Mouse (Mus musculus) liver, embryonic 12.5 days (tissue): ENCODE results near the gene Socs2. TPM values are rescaled to one million over a fixed set of nuclear protein-coding genes. Genes with fewer than 3 reads are reported as not detected.

Experiments used
- ATAC-seq: fragments of 200-750 bp; cut with Nextera tagmentation; 2 replicates; pipeline ENCODE4 v1.8.0; 2017; ENCODE audit warnings: moderate number of reproducible peaks, mild to moderate bottlenecking, moderate library complexity
- H3K27ac ChIP-seq: fragments of 300-500 bp; sonication (generic); 2 replicates; pipeline ENCODE4 v1.5.1; 2016; ENCODE audit warnings: mild to moderate bottlenecking
- H3K27me3 ChIP-seq: fragments of 300-500 bp; sonication (generic); replicated peaks from 2 replicates; pipeline ENCODE4 v1.6.1; 2016; ENCODE audit warnings: mild to moderate bottlenecking, moderate library complexity
- H3K36me3 ChIP-seq: fragments of 300-500 bp; sonication (generic); 2 replicates; pipeline ENCODE4 v1.6.1; 2016; ENCODE audit warnings: mild to moderate bottlenecking, moderate library complexity
- H3K4me1 ChIP-seq: fragments of 300-500 bp; sonication (generic); 2 replicates; pipeline ENCODE4 v1.6.1; 2016
- H3K4me2 ChIP-seq: fragments of 300-500 bp; sonication (generic); 2 replicates; pipeline ENCODE4 v1.6.1; 2016; ENCODE audit warnings: mild to moderate bottlenecking, moderate library complexity
- H3K4me3 ChIP-seq: fragments of 300-500 bp; sonication (generic); 2 replicates; pipeline ENCODE4 v1.5.1; 2016; ENCODE audit warnings: mild to moderate bottlenecking, moderate library complexity
- H3K9ac ChIP-seq: fragments of 300-500 bp; sonication (generic); 2 replicates; pipeline ENCODE4 v1.6.1; 2016; ENCODE audit warnings: mild to moderate bottlenecking, moderate library complexity
- H3K9me3 ChIP-seq: fragments of 300-500 bp; sonication (generic); replicated peaks from 2 replicates; pipeline ENCODE4 v1.6.1; 2016; ENCODE audit warnings: mild to moderate bottlenecking, moderate library complexity
- WGBS: fragments of 180-500 bp; shearing (Covaris S2); methylation state at CpG from one replicate; pipeline ENCODE4 v1.1.7; 2016; ENCODE audit not compliant: insufficient replicate concordance; 5-methylcytosine and 5-hydroxymethylcytosine counted together
- polyA plus RNA-seq: library from polyadenylated mRNA; unstranded; fragments of >200 nt; fragmentation: Nextera tagmentation; extraction: Ambion mirVana; gene quantifications from 2 replicates; pipeline ENCODE4 v1.2.1, GENCODE M21; 2016

Socs2 gene
- 10.1 and 14.1 TPM in 2 replicates for polyA plus RNA-seq

DNA sequence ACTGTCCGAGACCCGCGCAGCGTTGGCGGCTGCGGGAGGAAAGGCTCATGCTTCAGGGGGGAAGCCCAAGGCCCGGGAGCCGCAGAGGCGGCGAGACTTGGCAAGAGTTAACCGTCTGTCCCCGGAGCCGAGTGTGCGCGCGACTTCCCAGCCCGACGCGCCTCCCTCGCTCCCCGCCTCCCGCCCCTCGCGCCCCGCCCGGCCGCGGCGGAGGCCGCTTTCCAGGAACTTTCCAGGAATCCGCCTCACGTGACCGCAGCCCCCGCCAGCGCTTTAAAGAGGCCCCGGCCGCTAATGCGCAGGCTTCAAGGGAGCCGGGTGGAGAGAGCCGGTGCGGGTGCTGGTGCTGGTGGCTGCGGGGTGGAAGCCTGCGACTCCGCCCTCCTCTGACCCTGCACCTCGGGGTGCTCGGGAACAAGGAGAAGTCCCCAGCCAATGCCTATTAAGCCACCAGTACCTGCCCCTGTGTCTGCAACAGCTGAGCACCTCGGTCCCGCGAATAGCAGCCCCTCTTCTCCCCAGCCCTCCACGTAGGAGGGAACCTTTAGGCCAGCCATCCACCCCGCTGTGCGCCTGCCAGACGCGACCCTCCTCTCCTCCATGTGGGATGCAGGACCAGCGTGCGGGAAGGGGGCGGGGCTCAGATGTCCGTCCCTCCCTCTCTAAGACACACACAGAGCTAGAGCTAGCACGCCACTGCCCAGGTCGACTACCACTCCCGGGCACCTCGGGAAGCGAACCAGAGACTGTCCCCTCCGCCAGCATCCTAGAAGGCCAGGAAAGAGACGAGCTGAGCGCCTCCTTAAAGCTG is at the start of gene Socs2:
TSS of gene Socs2 (minus strand) at position 496 of the 811 bp plus-strand sequence.
- peak within 1 kb of the TSS; percentile 70 for H3K4me3 ChIP-seq
- peak within 1 kb of the TSS; percentile 82 for H3K9ac ChIP-seq
- H3K27me3 ChIP-seq, result peaks cover 71% of the 10 kb centered on the region
- H3K36me3 ChIP-seq, result no peaks in the 10 kb centered on the region
- H3K4me2 ChIP-seq, result peak within 1 kb of the TSS; percentile 97
- under 1% methylated on average over 59 of the region's 66 CpGs for WGBS
- no peaks in the 10 kb centered on the region for H3K9me3 ChIP-seq
- peak within 1 kb of the TSS; percentile 79 for H3K27ac ChIP-seq
- ATAC-seq, result peak; percentile 87
- peaks cover 40% of the 10 kb centered on the region for H3K4me1 ChIP-seq

DNA sequence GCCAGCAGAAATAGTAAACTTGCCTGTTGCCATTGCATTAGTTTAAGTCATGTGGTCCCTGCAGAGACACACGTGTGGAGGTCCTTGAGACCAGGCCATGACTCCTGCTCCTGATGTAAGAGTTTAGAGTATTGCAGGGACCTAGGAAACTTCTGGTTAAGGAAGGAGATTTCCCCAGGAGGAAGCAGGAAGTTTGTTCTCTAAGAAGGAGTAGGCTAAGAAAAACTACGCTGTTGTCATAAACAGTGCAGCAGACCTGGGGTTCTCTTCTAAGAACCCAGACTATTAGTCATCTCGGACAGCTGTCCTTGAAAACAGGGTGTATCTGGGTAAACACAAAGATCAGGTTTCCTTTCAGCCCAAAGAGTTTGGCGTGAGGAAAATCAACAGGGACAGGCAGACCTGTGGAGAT is 48.5 kb upstream of the Socs2 start:
- H3K27ac ChIP-seq, result no peak overlapping the region
- no peaks in the 10 kb centered on the region for H3K4me1 ChIP-seq
- no peak overlapping the region for H3K4me3 ChIP-seq
- no peak for ATAC-seq
- WGBS, result 31% methylated on average over 4 of the region's 4 CpGs
- no peak overlapping the region for H3K4me2 ChIP-seq
- no peaks in the 10 kb centered on the region for H3K27me3 ChIP-seq
- no peaks in the 10 kb centered on the region for H3K36me3 ChIP-seq
- H3K9ac ChIP-seq, result no peak overlapping the region
- H3K9me3 ChIP-seq, result no peaks in the 10 kb centered on the region

- Histone ChIP-seq H3K27ac (no peak overlapping the region), H3K36me3 (no peaks in the 10 kb centered on the region), H3K9ac (no peak overlapping the region), H3K4me2 (no peak overlapping the region), H3K9me3 (no peaks in the 10 kb centered on the region), H3K4me1 (no peaks in the 10 kb centered on the region), H3K27me3 (no peaks in the 10 kb centered on the region), H3K4me3 (no peak overlapping the region)
- 68% methylated on average over 6 of the region's 6 CpGs for WGBS
- no peak for ATAC-seq
Observed at GRCm38 (mm10) chr10:95464527-95464926, 47.5 kb upstream of the Socs2 start.

DNA sequence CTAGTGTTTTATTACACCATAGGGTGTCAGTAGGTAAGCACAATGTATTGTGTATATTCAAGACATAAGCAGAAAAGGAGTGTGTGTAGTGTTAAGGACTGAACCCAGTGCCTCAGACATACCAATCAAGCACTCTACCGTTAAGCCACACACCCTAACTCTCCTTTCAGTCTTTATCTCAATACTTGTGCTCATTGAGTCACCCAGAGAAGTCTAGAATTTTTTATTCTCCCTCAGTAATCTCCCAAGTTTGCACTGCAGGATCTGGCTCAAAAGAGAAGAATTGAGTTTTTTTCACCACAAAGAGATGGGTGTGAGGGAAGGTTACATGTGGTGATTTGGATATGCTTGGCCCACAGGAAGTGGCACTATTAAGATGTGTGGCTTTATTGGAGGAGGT is 45.3 kb upstream of the Socs2 start:
- Histone ChIP-seq H3K27me3 (no peaks in the 10 kb centered on the region), H3K4me3 (no peak overlapping the region), H3K4me1 (no peaks in the 10 kb centered on the region), H3K27ac (no peak overlapping the region), H3K9ac (no peak overlapping the region), H3K36me3 (no peaks in the 10 kb centered on the region), H3K4me2 (no peak overlapping the region), H3K9me3 (no peaks in the 10 kb centered on the region)
- ATAC-seq, result no peak
- 50% methylated on average over 1 of the region's 1 CpGs for WGBS

GRCm38 (mm10) chr10:95461053-95461553 is 44.1 kb upstream of the Socs2 start:
- Histone ChIP-seq H3K9ac (no peak overlapping the region), H3K9me3 (no peaks in the 10 kb centered on the region), H3K4me2 (no peak overlapping the region), H3K36me3 (no peaks in the 10 kb centered on the region), H3K4me1 (no peaks in the 10 kb centered on the region), H3K27me3 (no peaks in the 10 kb centered on the region), H3K4me3 (no peak overlapping the region), H3K27ac (no peak overlapping the region)
- ATAC-seq, result no peak
- WGBS, result 63% methylated on average over 4 of the region's 4 CpGs

DNA sequence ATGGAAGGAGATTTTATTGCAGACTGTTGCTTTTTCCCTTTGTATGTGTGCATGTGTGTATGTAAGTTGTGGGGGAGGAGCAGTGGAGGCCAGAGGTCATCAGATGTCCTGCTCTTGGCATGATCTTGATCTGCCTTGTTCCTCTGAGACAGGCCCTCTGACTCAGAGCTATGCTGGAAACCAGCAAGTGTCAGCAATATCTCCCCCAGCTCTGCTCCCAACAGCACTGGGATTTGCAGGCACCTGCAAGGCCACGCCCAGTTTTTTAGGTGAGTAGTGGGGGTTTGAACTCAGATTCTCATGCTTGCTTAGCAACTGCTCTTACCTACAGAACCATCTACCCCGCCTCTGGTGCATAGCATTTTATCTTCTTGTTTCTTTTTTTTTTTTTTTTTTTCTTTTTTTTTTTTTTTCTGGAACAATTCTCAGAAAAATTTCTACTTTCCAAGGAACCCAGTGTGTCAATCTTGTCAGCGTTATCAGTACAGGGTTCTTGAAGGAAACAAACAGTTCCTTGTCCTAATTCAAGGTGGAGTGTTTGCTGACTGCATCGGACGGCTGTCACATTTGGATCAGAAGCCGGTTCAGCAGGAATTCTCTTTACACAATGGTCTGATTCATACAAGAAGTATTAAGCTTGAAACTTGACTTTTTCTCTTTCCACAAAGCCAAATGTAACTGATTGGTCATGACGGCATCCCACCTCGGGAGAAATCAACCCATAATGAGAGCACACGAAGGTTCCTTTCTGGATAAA is 41.2 kb upstream of the Socs2 start:
- no peak overlapping the region for H3K9ac ChIP-seq
- ATAC-seq, result no peak
- no peak overlapping the region for H3K4me2 ChIP-seq
- H3K4me3 ChIP-seq, result no peak overlapping the region
- no peak overlapping the region for H3K27ac ChIP-seq
- 68% methylated on average over 9 of the region's 9 CpGs for WGBS
- no peaks in the 10 kb centered on the region for H3K27me3 ChIP-seq
- H3K4me1 ChIP-seq, result no peaks in the 10 kb centered on the region
- no peaks in the 10 kb centered on the region for H3K9me3 ChIP-seq
- H3K36me3 ChIP-seq, result no peaks in the 10 kb centered on the region

DNA sequence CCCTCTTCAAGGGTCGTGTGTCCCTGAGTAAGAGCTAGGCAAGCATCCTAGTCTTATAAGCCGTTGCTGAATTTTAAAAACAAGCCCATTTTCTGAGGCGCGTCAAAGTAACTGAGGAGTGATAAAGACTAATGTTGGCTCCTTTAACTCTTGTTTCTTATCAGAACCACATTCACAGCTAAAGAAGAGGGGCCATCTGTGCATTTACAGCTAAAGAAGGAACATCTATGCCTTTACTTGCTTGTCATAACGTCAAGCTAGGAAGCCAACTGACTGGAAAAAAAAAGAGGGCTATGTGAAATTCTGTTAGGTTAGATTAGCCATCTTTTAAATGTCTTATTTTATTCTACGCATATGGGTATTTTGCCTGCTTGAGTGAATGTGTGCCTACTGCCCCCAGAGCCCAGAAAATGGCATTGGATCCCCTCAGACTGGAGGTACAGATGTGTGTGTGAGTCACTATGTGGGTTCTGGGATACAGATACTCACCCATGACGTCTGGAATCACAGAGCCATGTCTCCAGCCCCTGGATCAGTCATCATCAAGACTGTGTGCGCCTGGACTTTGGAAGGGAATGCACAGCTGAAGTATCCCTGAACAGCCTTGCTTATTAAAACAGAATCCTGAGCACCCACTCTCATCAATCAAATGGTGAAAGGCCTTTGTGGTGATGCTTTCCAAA is 40.5 kb upstream of the Socs2 start:
- Histone ChIP-seq H3K36me3 (no peaks in the 10 kb centered on the region), H3K9ac (no peak overlapping the region), H3K9me3 (no peaks in the 10 kb centered on the region), H3K27me3 (no peaks in the 10 kb centered on the region), H3K4me2 (no peak overlapping the region), H3K4me1 (no peaks in the 10 kb centered on the region), H3K27ac (no peak overlapping the region), H3K4me3 (no peak overlapping the region)
- WGBS, result 53% methylated on average over 8 of the region's 8 CpGs
- ATAC-seq, result no peak

DNA sequence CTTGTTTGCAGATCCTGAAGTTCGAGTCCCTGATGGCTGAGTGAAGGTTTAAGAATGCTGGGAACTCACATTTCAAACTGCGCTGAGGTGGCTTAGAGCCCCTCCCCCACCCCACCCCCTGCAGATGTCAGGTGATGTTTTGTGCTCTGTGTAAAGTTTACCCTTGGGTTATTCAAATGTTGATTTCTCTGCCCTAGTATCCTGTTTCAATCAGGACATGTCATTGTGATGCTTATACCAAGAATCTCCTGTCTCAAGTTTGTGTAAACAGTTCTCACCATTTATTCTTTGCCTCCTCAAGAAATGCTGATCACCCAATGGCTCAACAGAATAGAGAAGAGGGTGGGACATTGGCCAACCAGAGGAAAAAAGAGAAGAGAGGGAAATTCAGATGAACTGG is 39.1 kb upstream of the Socs2 start:
- no peak overlapping the region for H3K4me3 ChIP-seq
- H3K9ac ChIP-seq, result no peak overlapping the region
- H3K4me2 ChIP-seq, result no peak overlapping the region
- no peaks in the 10 kb centered on the region for H3K27me3 ChIP-seq
- 39% methylated on average over 2 of the region's 2 CpGs for WGBS
- H3K36me3 ChIP-seq, result no peaks in the 10 kb centered on the region
- H3K9me3 ChIP-seq, result no peaks in the 10 kb centered on the region
- H3K27ac ChIP-seq, result no peak overlapping the region
- no peaks in the 10 kb centered on the region for H3K4me1 ChIP-seq
- ATAC-seq, result no peak

DNA sequence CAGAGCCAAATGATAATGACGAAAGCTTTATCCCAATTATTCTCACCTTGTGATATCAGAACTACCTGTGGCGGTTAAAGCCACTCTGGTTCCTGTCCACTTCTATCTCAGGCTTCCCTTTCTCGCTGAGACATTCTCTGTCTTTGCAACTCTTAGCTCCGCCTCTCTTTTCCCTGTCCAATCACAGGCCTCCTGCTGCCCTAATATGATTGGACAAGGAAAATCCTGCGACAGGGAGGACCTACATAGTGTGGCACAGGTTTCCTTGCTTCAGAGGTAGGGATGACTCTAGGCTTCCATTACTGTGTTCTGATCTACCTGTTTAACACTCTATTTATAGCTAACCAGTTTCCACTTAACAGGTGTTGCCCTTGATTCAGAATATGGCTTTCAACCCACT is 36.3 kb upstream of the Socs2 start:
- WGBS, result 62% methylated on average over 5 of the region's 5 CpGs
- H3K4me3 ChIP-seq, result no peak overlapping the region

DNA sequence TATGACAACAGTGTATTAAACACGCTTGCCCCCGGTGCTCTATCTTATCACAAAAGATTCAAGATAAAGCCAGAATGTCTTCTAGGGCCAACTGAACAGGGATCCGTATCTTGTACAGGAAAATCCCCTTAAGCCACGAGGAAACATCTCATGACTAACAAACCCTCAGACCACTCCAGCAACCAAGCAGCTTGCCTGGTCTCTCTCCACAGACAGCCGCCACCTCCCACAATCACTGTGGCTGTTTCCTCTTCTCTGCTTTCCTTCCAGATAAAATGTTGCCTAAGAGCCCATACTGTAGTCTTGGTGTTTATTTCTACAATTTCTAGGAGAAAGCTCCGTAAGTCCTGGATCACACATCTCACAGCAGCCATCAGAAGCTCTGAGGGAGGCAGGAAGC is 32.1 kb upstream of the Socs2 start:
- H3K4me1 ChIP-seq, result no peaks in the 10 kb centered on the region
- no peaks in the 10 kb centered on the region for H3K27me3 ChIP-seq
- H3K9ac ChIP-seq, result no peak overlapping the region
- no peak overlapping the region for H3K4me3 ChIP-seq
- no peaks in the 10 kb centered on the region for H3K36me3 ChIP-seq
- WGBS, result 28% methylated on average over 6 of the region's 6 CpGs
- H3K27ac ChIP-seq, result no peak overlapping the region
- H3K4me2 ChIP-seq, result no peak overlapping the region
- ATAC-seq, result no peak
- H3K9me3 ChIP-seq, result no peaks in the 10 kb centered on the region

More for the DNA sequence above, 36.3 kb upstream of the Socs2 start:
- no peak overlapping the region for H3K9ac ChIP-seq
- no peak for ATAC-seq
- H3K36me3 ChIP-seq, result no peaks in the 10 kb centered on the region
- no peaks in the 10 kb centered on the region for H3K9me3 ChIP-seq
- H3K27me3 ChIP-seq, result no peaks in the 10 kb centered on the region
- no peak overlapping the region for H3K27ac ChIP-seq
- no peaks in the 10 kb centered on the region for H3K4me1 ChIP-seq
- no peak overlapping the region for H3K4me2 ChIP-seq

DNA sequence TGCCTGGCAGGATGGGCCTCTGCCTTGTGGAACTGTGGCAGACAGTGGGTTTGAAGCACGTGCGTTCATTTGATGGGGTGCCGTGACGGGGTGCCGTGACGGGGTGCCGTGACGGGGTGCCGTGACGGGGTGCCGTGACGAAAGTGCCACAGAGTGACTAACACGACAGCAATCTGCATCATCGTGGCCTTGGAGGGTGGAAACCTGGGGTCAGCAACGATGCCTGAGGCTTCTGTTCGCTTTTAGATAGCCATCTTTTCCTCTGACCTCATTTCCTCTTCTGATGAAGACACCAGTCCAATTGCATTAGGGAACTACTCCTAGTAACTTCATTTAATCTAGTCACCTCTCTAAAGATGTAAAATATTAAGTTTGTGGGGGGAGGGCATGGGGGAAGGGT is 31.0 kb upstream of the Socs2 start:
- Histone ChIP-seq H3K27ac (no peak overlapping the region), H3K4me2 (no peak overlapping the region), H3K4me3 (no peak overlapping the region), H3K4me1 (no peaks in the 10 kb centered on the region), H3K27me3 (no peaks in the 10 kb centered on the region), H3K9ac (no peak overlapping the region), H3K36me3 (no peaks in the 10 kb centered on the region), H3K9me3 (no peaks in the 10 kb centered on the region)
- ATAC-seq, result no peak
- WGBS, result 73% methylated on average over 16 of the region's 16 CpGs
